Mouse (Mus musculus): ENCODE data around the gene Dclk1. TPM values are rescaled to one million over a fixed set of nuclear protein-coding genes. Genes with fewer than 3 reads are reported as not detected.

The Dclk1 gene
- polyA plus RNA-seq, 1 experiment from 2014 or later: 0.01 TPM

- no peak overlapping the region for H3K4me3 ChIP-seq (ENCODE audit: inconsistent target)
- H3K36me3 ChIP-seq (ENCODE audit: inconsistent target): no peaks in the 10 kb centered on the region
- 85% methylated on average over 16 of the region's 16 CpGs for WGBS (ENCODE audit: missing documents)
- H3K79me2 ChIP-seq (ENCODE audit: inconsistent target): no peaks in the 10 kb centered on the region
- no peak overlapping the region for H3K27ac ChIP-seq
Measured at GRCm38 (mm10) chr3:55523735-55524477, 281.7 kb downstream of the Dclk1 start.

GRCm38 (mm10) chr3:55524491-55525195 lies 282.5 kb downstream of the Dclk1 start:
- Histone ChIP-seq H3K27ac (no peak overlapping the region), H3K36me3 (ENCODE audit: inconsistent target) (no peaks in the 10 kb centered on the region), H3K4me3 (ENCODE audit: inconsistent target) (no peak overlapping the region), H3K79me2 (ENCODE audit: inconsistent target) (no peaks in the 10 kb centered on the region)
- 89% methylated on average over 9 of the region's 9 CpGs for WGBS (ENCODE audit: missing documents)

DNA sequence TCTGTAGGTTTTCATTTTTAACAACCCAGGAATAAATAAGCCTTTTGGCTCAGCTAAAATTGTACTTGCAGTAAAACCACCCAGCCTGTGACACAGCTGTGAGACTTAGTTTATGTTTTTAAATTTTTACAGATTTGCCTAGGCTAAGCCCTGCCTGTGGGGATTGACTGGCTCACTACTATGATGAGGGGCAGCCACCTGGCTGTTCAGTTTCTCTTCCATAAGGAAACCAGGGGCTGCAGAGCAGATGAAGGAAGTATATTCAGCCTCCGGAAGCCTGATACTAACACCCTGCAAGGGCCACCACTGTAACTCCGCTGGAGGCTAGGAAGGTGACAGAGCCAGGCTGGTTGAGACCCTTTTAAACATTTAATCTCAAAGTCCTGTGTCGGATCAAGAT lies 284.3 kb downstream of the Dclk1 start:
- 50% methylated on average over 3 of the region's 3 CpGs for WGBS (ENCODE audit: missing documents)

GRCm38 (mm10) chr3:55527566-55527965 lies 285.4 kb downstream of the Dclk1 start:
- H3K27ac ChIP-seq: no peak overlapping the region
- 73% methylated on average over 1 of the region's 1 CpGs for WGBS (ENCODE audit: missing documents)
- no peak overlapping the region for H3K4me3 ChIP-seq (ENCODE audit: inconsistent target)
- no peaks in the 10 kb centered on the region for H3K36me3 ChIP-seq (ENCODE audit: inconsistent target)
- H3K79me2 ChIP-seq (ENCODE audit: inconsistent target): no peaks in the 10 kb centered on the region

More for the DNA sequence above, 284.3 kb downstream of the Dclk1 start:
- no peak overlapping the region for H3K27ac ChIP-seq
- no peak overlapping the region for H3K4me3 ChIP-seq (ENCODE audit: inconsistent target)
- H3K36me3 ChIP-seq (ENCODE audit: inconsistent target): no peaks in the 10 kb centered on the region
- H3K79me2 ChIP-seq (ENCODE audit: inconsistent target): no peaks in the 10 kb centered on the region

- Histone ChIP-seq H3K4me3 (ENCODE audit: inconsistent target) (no peak overlapping the region), H3K27ac (no peak overlapping the region), H3K36me3 (ENCODE audit: inconsistent target) (no peaks in the 10 kb centered on the region), H3K79me2 (ENCODE audit: inconsistent target) (no peaks in the 10 kb centered on the region)
- 96% methylated on average over 5 of the region's 5 CpGs for WGBS (ENCODE audit: missing documents)
Measured at GRCm38 (mm10) chr3:55528012-55528411, 285.8 kb downstream of the Dclk1 start.

GRCm38 (mm10) chr3:55529414-55529813 lies 287.2 kb downstream of the Dclk1 start:
- 48% methylated on average over 2 of the region's 2 CpGs for WGBS (ENCODE audit: missing documents)

DNA sequence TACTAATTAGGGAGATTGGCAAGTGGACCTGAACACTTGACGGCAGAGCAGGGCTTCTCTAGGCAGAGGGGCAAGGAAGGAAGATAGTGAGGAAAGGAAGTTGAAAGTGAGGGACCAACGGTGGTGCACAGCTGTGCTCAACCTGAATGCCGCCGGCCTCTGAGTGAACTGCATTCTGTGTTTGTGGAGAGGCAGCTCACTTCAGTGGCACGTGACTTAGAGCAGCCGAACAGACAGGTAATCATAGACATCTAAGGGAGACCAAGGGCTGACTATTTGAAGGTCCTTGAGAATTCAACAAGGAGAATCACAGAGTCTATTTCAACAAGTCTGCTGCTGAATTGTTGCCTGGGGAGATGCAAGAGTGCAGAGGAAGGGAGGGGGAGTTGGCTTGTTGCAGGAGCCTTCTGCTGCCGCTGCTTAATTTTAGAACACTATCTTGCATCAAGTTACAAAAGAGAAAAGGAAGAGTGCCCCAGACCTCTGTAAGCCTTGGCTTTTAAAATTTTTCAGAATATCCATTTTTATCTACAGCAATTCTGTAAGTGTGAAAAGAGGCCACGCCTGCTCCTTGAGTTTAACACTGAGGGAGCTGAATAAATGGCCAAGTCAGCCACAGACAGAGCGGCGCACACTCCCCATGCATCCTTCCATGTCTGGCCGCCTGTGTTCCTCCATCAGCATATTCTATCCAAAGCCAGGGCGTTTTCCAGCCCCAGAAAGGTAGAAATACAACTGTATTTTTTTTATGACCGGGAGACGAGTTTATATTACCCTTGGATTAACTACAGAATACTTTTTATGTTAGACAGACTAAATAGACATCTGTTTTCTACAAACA lies 289.3 kb downstream of the Dclk1 start:
- WGBS (ENCODE audit: missing documents): 68% methylated on average over 14 of the region's 14 CpGs
- H3K79me2 ChIP-seq (ENCODE audit: inconsistent target): no peaks in the 10 kb centered on the region
- no peak overlapping the region for H3K27ac ChIP-seq
- no peaks in the 10 kb centered on the region for H3K36me3 ChIP-seq (ENCODE audit: inconsistent target)
- no peak overlapping the region for H3K4me3 ChIP-seq (ENCODE audit: inconsistent target)

More at GRCm38 (mm10) chr3:55529414-55529813, 287.2 kb downstream of the Dclk1 start:
- Histone ChIP-seq H3K79me2 (ENCODE audit: inconsistent target) (no peaks in the 10 kb centered on the region), H3K4me3 (ENCODE audit: inconsistent target) (no peak overlapping the region), H3K27ac (no peak overlapping the region), H3K36me3 (ENCODE audit: inconsistent target) (no peaks in the 10 kb centered on the region)

DNA sequence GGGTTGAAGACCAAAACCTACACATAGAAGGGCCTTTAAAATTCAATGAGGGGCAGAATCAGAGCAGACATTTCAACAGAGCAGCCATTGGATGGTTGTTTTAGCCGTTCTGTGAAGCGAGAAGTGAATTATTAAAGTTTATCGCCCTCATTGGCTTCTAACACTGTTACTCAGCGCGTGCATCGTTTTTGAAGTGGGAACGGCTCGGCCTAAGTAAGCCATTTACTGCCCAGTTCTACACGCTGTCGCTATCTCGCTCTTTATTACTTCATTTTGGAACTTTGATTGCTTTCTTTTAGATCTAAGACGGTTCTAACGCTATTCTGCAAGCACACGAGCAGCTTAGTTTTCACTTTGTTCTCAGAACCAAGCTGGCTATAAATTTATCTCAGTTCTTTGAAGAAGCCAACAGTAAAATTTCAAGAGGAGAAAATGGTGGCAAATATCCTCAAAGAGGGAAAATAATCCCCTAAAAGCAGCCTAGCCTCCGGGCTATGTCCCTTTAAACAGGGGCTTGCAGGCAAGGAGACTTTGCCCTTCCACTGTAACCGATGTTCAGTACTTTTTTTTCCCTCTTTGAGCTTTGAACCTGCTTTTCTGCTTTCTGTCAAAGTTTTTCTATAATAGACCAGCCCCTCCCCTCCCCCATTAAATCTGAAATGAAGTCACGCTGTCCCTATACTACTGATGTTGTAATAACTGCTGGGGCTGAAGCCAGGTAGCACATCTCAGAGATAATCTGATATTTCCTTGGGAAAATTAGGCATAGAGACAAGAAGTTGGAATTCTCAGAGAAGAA lies 290.2 kb downstream of the Dclk1 start:
- Histone ChIP-seq H3K79me2 (ENCODE audit: inconsistent target) (no peaks in the 10 kb centered on the region), H3K36me3 (ENCODE audit: inconsistent target) (no peaks in the 10 kb centered on the region), H3K27ac (no peak overlapping the region), H3K4me3 (ENCODE audit: inconsistent target) (no peak overlapping the region)
- 92% methylated on average over 17 of the region's 17 CpGs for WGBS (ENCODE audit: missing documents)

DNA sequence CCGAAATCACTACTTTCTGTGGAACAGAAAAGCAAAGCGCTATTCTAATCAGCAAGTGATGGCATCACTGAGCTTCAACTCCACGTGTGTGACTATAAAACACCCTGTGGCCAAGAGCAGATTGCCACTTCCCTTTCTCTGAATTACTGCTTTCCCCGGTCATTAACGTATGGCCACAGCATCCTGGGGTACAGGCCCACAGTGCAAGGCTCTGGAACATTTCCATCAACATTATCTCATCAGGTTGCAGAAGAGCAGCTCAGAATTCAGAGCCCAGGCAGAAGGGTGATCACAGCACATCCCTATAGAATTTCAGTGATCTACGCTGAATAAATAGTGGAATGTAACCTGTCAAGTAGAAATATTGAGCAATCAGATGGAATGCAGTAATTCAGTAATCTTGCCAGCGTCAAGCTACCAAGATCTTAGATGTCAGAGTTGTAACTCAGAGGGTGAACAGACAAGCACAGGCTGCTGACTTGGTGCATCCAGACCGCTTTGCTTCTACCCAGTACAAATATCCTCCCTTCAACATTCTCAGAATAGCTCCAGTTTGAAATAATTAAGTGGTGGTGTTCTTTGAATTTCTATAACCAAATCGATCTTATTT lies 293.5 kb downstream of the Dclk1 start:
- WGBS (ENCODE audit: missing documents): 29% methylated on average over 9 of the region's 9 CpGs
- Histone ChIP-seq H3K36me3 (ENCODE audit: inconsistent target) (no peaks in the 10 kb centered on the region), H3K79me2 (ENCODE audit: inconsistent target) (no peaks in the 10 kb centered on the region), H3K27ac (no peak overlapping the region), H3K4me3 (ENCODE audit: inconsistent target) (no peak overlapping the region)

GRCm38 (mm10) chr3:55536901-55537300 lies 294.7 kb downstream of the Dclk1 start:
- Histone ChIP-seq H3K4me3 (ENCODE audit: inconsistent target) (no peak overlapping the region), H3K79me2 (ENCODE audit: inconsistent target) (no peaks in the 10 kb centered on the region), H3K36me3 (ENCODE audit: inconsistent target) (no peaks in the 10 kb centered on the region), H3K27ac (no peak overlapping the region)
- WGBS (ENCODE audit: missing documents): 93% methylated on average over 6 of the region's 6 CpGs

DNA sequence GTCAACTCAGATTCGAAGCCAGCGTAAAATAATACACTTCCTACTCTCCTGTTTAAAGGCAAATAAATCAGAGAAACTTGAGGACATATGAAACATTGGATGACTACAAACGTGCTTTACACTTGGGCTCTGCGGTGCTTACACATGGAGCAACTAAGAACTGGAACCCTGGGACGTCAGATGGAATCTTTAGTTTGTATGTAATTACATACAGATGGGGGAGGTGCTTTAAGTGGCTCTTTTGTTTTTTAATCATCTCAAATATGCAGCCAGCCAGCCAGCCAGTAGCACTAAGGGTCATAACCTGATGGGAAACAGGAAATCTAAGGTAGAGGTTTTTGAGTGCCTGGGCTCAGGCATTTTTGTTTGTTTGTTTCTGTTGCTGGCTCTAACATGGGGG lies 295.6 kb downstream of the Dclk1 start:
- 98% methylated on average over 5 of the region's 5 CpGs for WGBS (ENCODE audit: missing documents)
- Histone ChIP-seq H3K4me3 (ENCODE audit: inconsistent target) (no peak overlapping the region), H3K79me2 (ENCODE audit: inconsistent target) (no peaks in the 10 kb centered on the region), H3K27ac (no peak overlapping the region), H3K36me3 (ENCODE audit: inconsistent target) (no peaks in the 10 kb centered on the region)

DNA sequence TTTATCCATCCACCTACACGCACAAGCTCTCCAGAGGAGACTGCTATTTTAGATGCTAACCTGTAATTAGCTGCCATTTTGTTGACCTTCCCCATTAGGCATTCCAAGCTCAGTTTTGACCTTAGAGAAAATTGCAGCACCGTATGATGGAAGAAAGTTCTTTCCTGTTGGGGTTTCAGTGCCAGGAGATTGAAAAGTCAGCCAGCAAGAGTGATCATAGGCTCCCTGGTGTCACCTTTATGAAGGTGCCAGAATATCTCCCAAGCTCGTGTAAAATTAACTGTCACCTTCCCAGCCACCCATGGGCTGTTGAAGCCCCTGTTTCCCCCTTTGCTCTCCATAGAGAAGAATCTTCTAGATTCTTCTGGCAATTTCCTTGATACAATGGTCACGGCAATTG lies 297.2 kb downstream of the Dclk1 start:
- Histone ChIP-seq H3K4me3 (ENCODE audit: inconsistent target) (no peak overlapping the region), H3K36me3 (ENCODE audit: inconsistent target) (no peaks in the 10 kb centered on the region), H3K79me2 (ENCODE audit: inconsistent target) (no peaks in the 10 kb centered on the region), H3K27ac (no peak overlapping the region)
- 78% methylated on average over 4 of the region's 4 CpGs for WGBS (ENCODE audit: missing documents)

GRCm38 (mm10) chr3:55539811-55540293 lies 297.7 kb downstream of the Dclk1 start:
- no peaks in the 10 kb centered on the region for H3K36me3 ChIP-seq (ENCODE audit: inconsistent target)
- WGBS (ENCODE audit: missing documents): 78% methylated on average over 12 of the region's 12 CpGs
- H3K4me3 ChIP-seq (ENCODE audit: inconsistent target): no peak overlapping the region
- H3K79me2 ChIP-seq (ENCODE audit: inconsistent target): no peaks in the 10 kb centered on the region
- no peak overlapping the region for H3K27ac ChIP-seq
